Comparison of ENCODE assay signal across 14 mouse cellular contexts in genomic region chr1:159034952-159035351, GRCm38 (mm10). TPM values are rescaled to one million over a fixed set of nuclear protein-coding genes. Genes with fewer than 3 reads are reported as not detected.
DNase-seq lines count a peak whose midpoint lies in the region; ATAC-seq lines count a peak whose summit lies in the region.
"Had no signal": no experiment of that assay in that cellular context is flagged by ENCODE, and none has a peak within 500 bp of the region (broad histone marks: within the 10 kb centered on the region; RNA-seq: fewer than 3 reads in every experiment).

No protein-coding gene starts in this region.

- no peak for ATAC-seq in kidney, embryonic 16.5 days (ENCODE audit: low FRiP score, low TSS enrichment)

- intact Hi-C loops in left cerebral cortex, postnatal 36 days (cut with DNase I), result no loop called here

- no peaks in the 10 kb centered on the region for H3K9me3 ChIP-seq in kidney, embryonic 16.5 days (ENCODE audit: low read length)
- H3K9me3 ChIP-seq: liver, embryonic 15.5 days; midbrain, embryonic 10.5 days; neural tube, embryonic 13.5 days; stomach, embryonic 15.5 days had no signal

- peak; percentile 14 for DNase-seq in kidney, adult 11 months
- DNase-seq in adrenal gland, postnatal 36 days, result peak; percentile 24 to 43
- peak; percentile 89 for DNase-seq in heart, adult 8-10 months (ENCODE audit: low spot score)
- peak; percentile 36 for DNase-seq in kidney, postnatal 14 days
- DNase-seq in frontal cortex, postnatal 36 days (ENCODE audit: low spot score in 2 of 2), result no peak
- no peak for DNase-seq in natural killer cell, adult 2 months (ENCODE audit: low spot score in 2 of 2)
- no peak for DNase-seq in left cerebral cortex, postnatal 36 days (ENCODE audit: low spot score in 2 of 2)
- DNase-seq: cerebellum, postnatal 14 days had no signal

- no peaks in the 10 kb centered on the region for H3K4me1 ChIP-seq in kidney, embryonic 16.5 days (ENCODE audit: insufficient read depth, low read length)
- H3K4me1 ChIP-seq: liver, embryonic 15.5 days; midbrain, embryonic 10.5 days; neural tube, embryonic 13.5 days; stomach, embryonic 15.5 days had no signal

- WGBS in kidney, embryonic 16.5 days, result 57% methylated on average over 2 of the region's 2 CpGs

- no peak overlapping the region for H3K9ac ChIP-seq in kidney, embryonic 16.5 days (replicated peaks; ENCODE audit: low read length)
- H3K9ac ChIP-seq: liver, embryonic 15.5 days; neural tube, embryonic 13.5 days; stomach, embryonic 15.5 days had no signal

- no peaks in the 10 kb centered on the region for H3K27me3 ChIP-seq in kidney, embryonic 16.5 days (ENCODE audit: insufficient read depth, low read length)
- H3K27me3 ChIP-seq: CH12.LX; liver, embryonic 15.5 days; neural tube, embryonic 13.5 days; stomach, embryonic 15.5 days had no signal

- H3K4me2 ChIP-seq in kidney, embryonic 16.5 days (replicated peaks; ENCODE audit: low read depth, low read length), result no peak overlapping the region
- H3K4me2 ChIP-seq: liver, embryonic 15.5 days; neural tube, embryonic 13.5 days; stomach, embryonic 15.5 days had no signal

- no peak overlapping the region for H3K4me3 ChIP-seq in kidney, embryonic 16.5 days (ENCODE audit: low read length)
- H3K4me3 ChIP-seq: liver, embryonic 15.5 days; midbrain, embryonic 10.5 days; neural tube, embryonic 13.5 days; stomach, embryonic 15.5 days had no signal

- H3K27ac ChIP-seq in kidney, embryonic 16.5 days (ENCODE audit: low read length), result no peak overlapping the region
- H3K27ac ChIP-seq: liver, embryonic 15.5 days; midbrain, embryonic 10.5 days; neural tube, embryonic 13.5 days; stomach, embryonic 15.5 days had no signal

- H3K36me3 ChIP-seq in kidney, embryonic 16.5 days (ENCODE audit: insufficient read depth, low read length), result no peaks in the 10 kb centered on the region
- H3K36me3 ChIP-seq: liver, embryonic 15.5 days; midbrain, embryonic 10.5 days; neural tube, embryonic 13.5 days; stomach, embryonic 15.5 days had no signal

RNA-seq across cellular contexts. Expression of gene Pappa2, which starts 54.7 kb away (rescaled TPM):
- 0.86 and 1.2 TPM in 2 replicates for polyA plus RNA-seq in kidney, embryonic 16.5 days (2015; fragmentation: Nextera tagmentation; extraction: Ambion mirVana)
- total RNA-seq in adrenal gland, postnatal 36 days (2021), result under 1 TPM; 0.10 to 0.30 TPM
- total RNA-seq in heart, adult 8-10 months (2022), result under 1 TPM; 0.11 to 0.59 (median 0.19) TPM
- 1 to 10 TPM; 2.4 to 2.6 TPM for total RNA-seq in left cerebral cortex, postnatal 36 days (2021)

Comparison
In these comparisons a context has a peak if more than half of its experiments do, and no peak if none do; other contexts are left out.
1. DNase-seq: peak in kidney, adult 11 months (single experiment), adrenal gland, postnatal 36 days (2 of 2), heart, adult 8-10 months (single experiment) and kidney, postnatal 14 days (single experiment); none in frontal cortex, postnatal 36 days (0 of 2), natural killer cell, adult 2 months (0 of 2) and left cerebral cortex, postnatal 36 days (0 of 2).